ENCODE assay signal across 8 mouse cellular contexts in genomic region chr11:114851608-114852310, GRCm38 (mm10). TPM values are rescaled to one million over a fixed set of nuclear protein-coding genes. Genes with fewer than 3 reads are reported as not detected.
DNase-seq lines count a peak whose midpoint lies in the region; ATAC-seq and TF ChIP-seq lines count a peak whose summit lies in the region.

No protein-coding gene starts in this region.

- TF ChIP-seq CTCF in Patski (IDR thresholded peaks at IDR 0.05): no peak

- intact Hi-C loops in heart, postnatal 14 days (cut with DNase I): loop anchor here (10.0 kb wide), 1 partner anchor 373 kb away; no protein-coding TSS in a partner anchor

- ATAC-seq in Patski: peak; percentile 14
- ATAC-seq in forebrain, embryonic 14.5 days: peak; percentile 60

- WGBS in forebrain, embryonic 14.5 days: under 1% methylated on average over 61 of the region's 65 CpGs

- H3K4me1 ChIP-seq in forebrain, embryonic 14.5 days (ENCODE audit: control insufficient read depth, insufficient read depth, low read length): peaks cover 14% of the 10 kb centered on the region

- no peak overlapping the region for H3K27ac ChIP-seq in forebrain, embryonic 14.5 days (ENCODE audit: low read depth, low read length)

- in situ Hi-C loops in Patski (cut with MboI; ENCODE audit: low pct_unique_long_range_greater_than_20kb): loop anchor here (5.0 kb wide), 1 partner anchor 34 kb away; no protein-coding TSS in a partner anchor

- no peaks in the 10 kb centered on the region for H3K9me3 ChIP-seq in forebrain, embryonic 14.5 days (replicated peaks; ENCODE audit: control insufficient read depth, low read length)

- no peaks in the 10 kb centered on the region for H3K27me3 ChIP-seq in Patski
- H3K27me3 ChIP-seq in forebrain, embryonic 14.5 days (replicated peaks; ENCODE audit: control insufficient read depth, insufficient read depth, low read length): peaks cover 52% of the 10 kb centered on the region

- peak overlapping the region; percentile 59 for H3K9ac ChIP-seq in forebrain, embryonic 14.5 days (ENCODE audit: low read length)

- peak overlapping the region; percentile 95 for H3K4me2 ChIP-seq in forebrain, embryonic 14.5 days (ENCODE audit: low read length)

- H3K36me3 ChIP-seq in forebrain, embryonic 14.5 days (ENCODE audit: control insufficient read depth, insufficient read depth, low read length): no peaks in the 10 kb centered on the region

- CTCF ChIA-PET in Patski (lab: Charles Lee): no interaction called here

- POLR2A ChIA-PET in Patski (lab: Charles Lee): interaction anchor here (0.8 to 6.6 kb wide), 12 partner anchors 10 to 126 kb away, joined by 3 to 64 read pairs (median 4); no protein-coding TSS in a partner anchor

- no peak for DNase-seq in Patski (ENCODE audit: low read depth, low spot score)
- peak; percentile 91 for DNase-seq in cerebellum, adult 11 months
- peak; percentile 51 for DNase-seq in forebrain, embryonic 14.5 days (ENCODE audit: low spot score)
- peak; percentile 58 to 73 for DNase-seq in heart, postnatal 14 days
- peak; percentile 89 to 93 for DNase-seq in kidney, postnatal 4 days
- DNase-seq in lung, postnatal 4 days: peak; percentile 76 to 79
- DNase-seq in right cerebral cortex, postnatal 4 days: peak; percentile 60
- no peak for DNase-seq in spleen, postnatal 4 days (ENCODE audit: low spot score in 2 of 2)

- H3K4me3 ChIP-seq in forebrain, embryonic 14.5 days (ENCODE audit: low read depth, low read length): peak overlapping the region; percentile 56

RNA-seq across cellular contexts. Expression of gene Gprc5c, which starts 0.8 kb away (rescaled TPM):
- 234 TPM for polyA plus RNA-seq in Patski (2021)
- 4.4 and 5.4 TPM in 2 replicates for polyA plus RNA-seq in forebrain, embryonic 14.5 days (2014; fragmentation: Nextera tagmentation; extraction: Ambion mirVana)
- total RNA-seq in heart, postnatal 14 days (2021): 10 to 100 TPM in 1 of 2 experiments, 1 to 10 TPM in 1; 7.4 to 10.7 TPM

RNA-seq across cellular contexts. Expression of gene Cd300a, which starts 38.1 kb away (rescaled TPM):
- polyA plus RNA-seq in Patski (2021): 0.78 TPM
- 0.73 and 1.0 TPM in 2 replicates for polyA plus RNA-seq in forebrain, embryonic 14.5 days (2014; fragmentation: Nextera tagmentation; extraction: Ambion mirVana)
- 1 to 10 TPM in 1 of 2 experiments, under 1 TPM in 1; 1.00 to 1.2 TPM for total RNA-seq in heart, postnatal 14 days (2021)

RNA-seq across cellular contexts. Expression of gene Gpr142, which starts 53.0 kb away (rescaled TPM):
- polyA plus RNA-seq in Patski (2021): 0.12 TPM
- not detected in 2 replicates for polyA plus RNA-seq in forebrain, embryonic 14.5 days (2014; fragmentation: Nextera tagmentation; extraction: Ambion mirVana)
- total RNA-seq in heart, postnatal 14 days (2021): not detected

RNA-seq across cellular contexts. Expression of gene Btbd17, which starts 56.0 kb away (rescaled TPM):
- polyA plus RNA-seq in Patski (2021): 0.45 TPM
- 22.1 and 24.7 TPM in 2 replicates for polyA plus RNA-seq in forebrain, embryonic 14.5 days (2014; fragmentation: Nextera tagmentation; extraction: Ambion mirVana)
- total RNA-seq in heart, postnatal 14 days (2021): under 1 TPM in 1 of 2 experiments, not detected in 1; 0.12 TPM

Comparison
In these comparisons a context has a peak if more than half of its experiments do, and no peak if none do; other contexts are left out.
1. DNase-seq: peak in cerebellum, adult 11 months (single experiment), forebrain, embryonic 14.5 days (single experiment), heart, postnatal 14 days (2 of 2), kidney, postnatal 4 days (2 of 2), lung, postnatal 4 days (2 of 2) and right cerebral cortex, postnatal 4 days (single experiment); none in Patski (single experiment) and spleen, postnatal 4 days (0 of 2).
2. RNA of gene Gprc5c, which starts 0.8 kb away (polyA plus RNA-seq): 234 TPM in Patski (single experiment); 4.4 to 5.4 TPM in forebrain, embryonic 14.5 days; every median in the first group is over 10 times any median in the second.